In the genomic region with DNA sequence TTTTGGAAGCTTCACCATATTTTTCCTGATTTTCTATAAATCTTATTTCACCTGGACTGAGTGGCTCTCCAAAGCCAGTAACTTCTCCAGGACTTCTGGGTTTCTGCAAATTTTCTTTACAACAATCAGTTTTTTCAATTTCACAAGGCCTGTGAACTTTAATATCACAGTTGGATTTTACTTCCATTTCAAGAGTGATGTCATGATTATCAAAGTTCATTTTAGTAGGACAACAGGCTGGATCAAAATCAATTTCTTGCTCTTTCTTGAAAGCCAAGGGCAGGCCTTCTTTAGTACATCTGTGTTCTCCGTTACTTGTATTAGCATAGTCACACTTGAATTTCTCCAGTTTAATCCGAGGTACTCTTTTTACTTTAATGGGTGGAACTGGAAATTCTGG, we compare ENCODE assay signal across 22 mouse cellular contexts. TPM values are rescaled to one million over a fixed set of nuclear protein-coding genes. Genes with fewer than 3 reads are reported as not detected.
"Had no signal": no experiment of that assay in that cellular context is flagged by ENCODE, and none has a peak within 500 bp of the region (broad histone marks: within the 10 kb centered on the region; RNA-seq: fewer than 3 reads in every experiment).

No protein-coding gene starts in this region.

- H3K27me3 ChIP-seq: neural tube, embryonic 15.5 days; stomach, embryonic 15.5 days had no signal

- H3K9me3 ChIP-seq: neural tube, embryonic 15.5 days; stomach, embryonic 15.5 days had no signal

- H3K9ac ChIP-seq: neural tube, embryonic 15.5 days; stomach, embryonic 15.5 days had no signal

- H3K4me3 ChIP-seq: neural tube, embryonic 15.5 days; stomach, embryonic 15.5 days had no signal

- H3K4me1 ChIP-seq: neural tube, embryonic 15.5 days; stomach, embryonic 15.5 days had no signal

- H3K36me3 ChIP-seq: neural tube, embryonic 15.5 days had no signal

- DNase-seq: retina, postnatal 1 day; right cerebral cortex, adult 18-20 months; right cerebral cortex, postnatal 14 days; right cerebral cortex, postnatal 25 days; right cerebral cortex, postnatal 4 days; spleen, adult 18-20 months; thymus, adult 18-20 months; thymus, adult 2 months; thymus, postnatal 14 days; thymus, postnatal 25 days; thymus, postnatal 36 days; thymus, postnatal 4 days had no signal

- H3K27ac ChIP-seq: neural tube, embryonic 15.5 days; stomach, embryonic 15.5 days; stomach, postnatal 0 days had no signal

RNA-seq across cellular contexts. Expression of a gene that starts 56.3 kb away (rescaled TPM):
- total RNA-seq: neutrophil, adult 5-6 weeks had no signal
- polyA plus RNA-seq: neural tube, embryonic 14.5 days; neural tube, embryonic 15.5 days; small intestine, adult 2 months; stomach, embryonic 14.5 days; stomach, embryonic 15.5 days; stomach, embryonic 16.5 days; stomach, postnatal 0 days; testis, adult 2 months; thymus, postnatal 0 days had no signal
